15 mouse cellular contexts compared by ENCODE assay signal in genomic region chr13:95553885-95554492, GRCm38 (mm10). TPM values are rescaled to one million over a fixed set of nuclear protein-coding genes. Genes with fewer than 3 reads are reported as not detected.
DNase-seq lines count a peak whose midpoint lies in the region; ATAC-seq lines count a peak whose summit lies in the region.
"Had no signal": no experiment of that assay in that cellular context is flagged by ENCODE, and none has a peak within 500 bp of the region (broad histone marks: within the 10 kb centered on the region; RNA-seq: fewer than 3 reads in every experiment).

No protein-coding gene starts in this region.

- no peaks in the 10 kb centered on the region for H3K27me3 ChIP-seq in intestine, embryonic 14.5 days (replicated peaks; ENCODE audit: control insufficient read depth, insufficient read depth, low read length)
- no peaks in the 10 kb centered on the region for H3K27me3 ChIP-seq in intestine, embryonic 15.5 days (replicated peaks)
- 0 out of 2 replicates have a peak, but pooled peaks cover 4% of the 10 kb centered on the region for H3K27me3 ChIP-seq in forebrain, embryonic 10.5 days (ENCODE audit: poor library complexity, severe bottlenecking)
- H3K27me3 ChIP-seq: forebrain, embryonic 13.5 days had no signal

- no peak overlapping the region for H3K9ac ChIP-seq in intestine, embryonic 14.5 days (ENCODE audit: low read length)
- no peak overlapping the region for H3K9ac ChIP-seq in intestine, embryonic 15.5 days
- H3K9ac ChIP-seq: forebrain, embryonic 13.5 days had no signal

- H3K4me1 ChIP-seq in intestine, embryonic 14.5 days (replicated peaks; ENCODE audit: control insufficient read depth, insufficient read depth, low read length): no peaks in the 10 kb centered on the region; the same call in 1 of the 2 replicates
- H3K4me1 ChIP-seq in intestine, embryonic 15.5 days (replicated peaks): 0 out of 2 replicates have a peak, but pooled peaks cover 3% of the 10 kb centered on the region
- H3K4me1 ChIP-seq in forebrain, embryonic 10.5 days: peaks cover 10% of the 10 kb centered on the region

- no peak for ATAC-seq in intestine, embryonic 14.5 days (replicated peaks; ENCODE audit: low FRiP score, low TSS enrichment, low read depth)
- no peak for ATAC-seq in intestine, embryonic 15.5 days
- peak; percentile 95 for ATAC-seq in megakaryocyte progenitor cell, adult 5-6 weeks (replicated peaks; ENCODE audit: poor library complexity)
- ATAC-seq: forebrain, embryonic 13.5 days had no signal

- no peak overlapping the region for H3K27ac ChIP-seq in intestine, embryonic 14.5 days (ENCODE audit: low read depth)
- H3K27ac ChIP-seq in intestine, embryonic 15.5 days: no peak overlapping the region
- no peak overlapping the region for H3K27ac ChIP-seq in forebrain, embryonic 10.5 days
- H3K27ac ChIP-seq: forebrain, embryonic 13.5 days; macrophage had no signal

- 77% methylated on average over 11 of the region's 11 CpGs for WGBS in intestine, embryonic 14.5 days
- 74% methylated on average over 11 of the region's 11 CpGs for WGBS in intestine, embryonic 15.5 days
- WGBS in forebrain, embryonic 10.5 days: 85% methylated on average over 11 of the region's 11 CpGs

- H3K4me3 ChIP-seq in intestine, embryonic 14.5 days (ENCODE audit: low read depth, low read length): no peak overlapping the region
- no peak overlapping the region for H3K4me3 ChIP-seq in intestine, embryonic 15.5 days (replicated peaks)
- no peak overlapping the region for H3K4me3 ChIP-seq in forebrain, embryonic 10.5 days
- H3K4me3 ChIP-seq: forebrain, embryonic 13.5 days had no signal

- H3K9me3 ChIP-seq in intestine, embryonic 14.5 days (ENCODE audit: control insufficient read depth, low read length): no peaks in the 10 kb centered on the region
- H3K9me3 ChIP-seq in intestine, embryonic 15.5 days: no peaks in the 10 kb centered on the region
- H3K9me3 ChIP-seq in forebrain, embryonic 10.5 days: no peaks in the 10 kb centered on the region
- H3K9me3 ChIP-seq: forebrain, embryonic 13.5 days had no signal

- no peaks in the 10 kb centered on the region for H3K36me3 ChIP-seq in intestine, embryonic 14.5 days (ENCODE audit: control insufficient read depth, insufficient read depth, low read length)
- H3K36me3 ChIP-seq in intestine, embryonic 15.5 days: no peaks in the 10 kb centered on the region
- no peaks in the 10 kb centered on the region for H3K36me3 ChIP-seq in forebrain, embryonic 10.5 days (replicated peaks)

- peak; percentile 47 for DNase-seq in intestine, embryonic 14.5 days (ENCODE audit: low spot score)
- DNase-seq in 3T3-L1 (ENCODE audit: low read depth, low spot score): peak; percentile 94
- DNase-seq in fat pad, adult 2 months (ENCODE audit: extremely low read depth, low read depth, low spot score): peak; percentile 21
- no peak for DNase-seq in forebrain, embryonic 10.5 days (ENCODE audit: extremely low spot score, low spot score)
- no peak for DNase-seq in heart, adult 9 months (ENCODE audit: low spot score in 2 of 2)
- DNase-seq in left cerebral cortex, postnatal 4 days: no peak
- DNase-seq: cerebellum, adult 2 months; embryo, embryonic 11 days; gastrocnemius, postnatal 25 days; kidney, postnatal 36 days; thymus, postnatal 25 days had no signal

- H3K4me2 ChIP-seq in intestine, embryonic 14.5 days (ENCODE audit: low read length): no peak overlapping the region
- no peak overlapping the region for H3K4me2 ChIP-seq in intestine, embryonic 15.5 days (replicated peaks)
- H3K4me2 ChIP-seq: forebrain, embryonic 13.5 days had no signal

- intact Hi-C loops in left cerebral cortex, postnatal 4 days (cut with DNase I): no loop called here

RNA-seq across cellular contexts. Expression of gene F2rl1, which starts 29.0 kb away (rescaled TPM):
- polyA plus RNA-seq in intestine, embryonic 14.5 days (2014; fragmentation: Nextera tagmentation; extraction: Ambion mirVana): 14.2 and 14.3 TPM in 2 replicates
- 15.3 and 15.5 TPM in 2 replicates for polyA plus RNA-seq in intestine, embryonic 15.5 days (2015; fragmentation: Nextera tagmentation; extraction: Ambion mirVana)
- 0.15 and 0.27 TPM in 2 replicates for total RNA-seq in megakaryocyte progenitor cell, adult 5-6 weeks (2015)
- 0.04 and 0.61 TPM in 2 replicates for total RNA-seq in megakaryocyte progenitor cell, adult 5-6 weeks (2017)
- 0.16 TPM in 1 of 2 replicates, not detected in the other for polyA plus RNA-seq in forebrain, embryonic 10.5 days (2016; fragmentation: Nextera tagmentation; extraction: Ambion mirVana)
- under 1 TPM; 0.14 to 0.24 TPM for total RNA-seq in left cerebral cortex, postnatal 4 days (2021)
- polyA plus RNA-seq: macrophage had no signal

Comparison
In these comparisons a context has a peak if more than half of its experiments do, and no peak if none do; other contexts are left out.
1. DNase-seq: peak in intestine, embryonic 14.5 days (single experiment), 3T3-L1 (single experiment) and fat pad, adult 2 months (single experiment); none in forebrain, embryonic 10.5 days (single experiment), heart, adult 9 months (0 of 2) and left cerebral cortex, postnatal 4 days (single experiment).
2. RNA of gene F2rl1, which starts 29.0 kb away (polyA plus RNA-seq): 15.3 to 15.5 TPM in intestine, embryonic 15.5 days and 14.2 to 14.3 TPM in intestine, embryonic 14.5 days; 0.16 TPM in forebrain, embryonic 10.5 days; every median in the first group is over 10 times any median in the second.